Mouse (Mus musculus) megakaryocyte, embryonic 14.5 days (primary cell): ENCODE measurements around the gene Gtf2ird2. TPM values are rescaled to one million over a fixed set of nuclear protein-coding genes. Genes with fewer than 3 reads are reported as not detected.

Source experiments
- H3K27me3 ChIP-seq: replicated peaks from 2 replicates; pipeline ENCODE3; 2012; ENCODE audit warnings: inconsistent platforms
- H3K36me3 ChIP-seq: replicated peaks from 2 replicates; pipeline ENCODE3; 2012; ENCODE audit warnings: low read length, inconsistent platforms, mixed read lengths
- H3K4me1 ChIP-seq: 2 replicates; pipeline ENCODE4 v1.6.1; 2012; ENCODE audit warnings: inconsistent platforms
- H3K4me3 ChIP-seq: replicated peaks from 2 replicates; pipeline ENCODE3; 2012; ENCODE audit warnings: moderate library complexity, mild to moderate bottlenecking, inconsistent platforms
- H3K9me3 ChIP-seq: 2 replicates; pipeline ENCODE4 v1.6.1; 2012; ENCODE audit warnings: inconsistent platforms
- FLI1 ChIP-seq: IDR thresholded peaks from 2 replicates; pipeline ENCODE4 v1.6.1; 2012; ENCODE audit warnings: low read length, inconsistent platforms, mixed read lengths
- GATA1 ChIP-seq: IDR thresholded peaks from 3 replicates; pipeline ENCODE4 v1.6.1; 2012; ENCODE audit warnings: mixed read lengths, low read length, inconsistent platforms, borderline replicate concordance
- polyA plus RNA-seq: library from polyadenylated mRNA; stranded (reverse); fragments of >175 nt; gene quantifications from 2 replicates; pipeline ENCODE4 v1.2.3, GENCODE M21; 2012; ENCODE audit warnings: low replicate concordance; ENCODE audit not compliant: insufficient read depth

Gtf2ird2 gene
- polyA plus RNA-seq, 1 experiment = 6.1 TPM

- H3K36me3 ChIP-seq = peaks cover 74% of the 10 kb centered on the region
Observed at GRCm38 (mm10) chr5:134214021-134214806, 30.4 kb downstream of the Gtf2ird2 start.

DNA sequence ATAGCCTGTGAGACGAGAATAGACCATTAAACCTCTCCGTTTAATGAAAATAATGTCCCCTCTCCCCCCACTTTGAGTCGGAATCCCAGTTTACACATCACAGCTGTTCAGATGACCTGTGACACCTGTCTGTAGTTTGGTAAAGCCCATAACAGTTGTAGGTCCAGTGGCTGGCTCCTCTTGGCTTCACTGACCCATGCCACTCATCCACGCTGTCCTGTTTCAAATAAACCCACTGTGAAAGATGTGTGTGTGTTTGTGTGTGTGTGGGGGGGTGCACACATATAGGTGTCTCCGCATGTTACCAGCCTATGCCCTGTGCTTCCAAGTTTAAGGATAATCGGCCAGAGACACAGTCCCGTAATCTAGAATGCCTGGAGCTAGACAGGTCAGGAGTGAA lies 34.1 kb downstream of the Gtf2ird2 start:
- H3K4me1 ChIP-seq = peaks cover 91% of the 10 kb centered on the region
- H3K27me3 ChIP-seq = no peaks in the 10 kb centered on the region
- no peak for TF ChIP-seq GATA1
- no peak for TF ChIP-seq FLI1
- peaks cover 24% of the 10 kb centered on the region for H3K9me3 ChIP-seq
- H3K36me3 ChIP-seq = peaks cover 84% of the 10 kb centered on the region
- H3K4me3 ChIP-seq = no peak overlapping the region

More at GRCm38 (mm10) chr5:134214021-134214806, 30.4 kb downstream of the Gtf2ird2 start:
- peaks cover 21% of the 10 kb centered on the region for H3K9me3 ChIP-seq
- H3K4me1 ChIP-seq = peaks cover 72% of the 10 kb centered on the region
- no peak for TF ChIP-seq GATA1
- TF ChIP-seq FLI1 = peak; percentile 57; the same call in 1 of the 2 replicates
- no peaks in the 10 kb centered on the region for H3K27me3 ChIP-seq
- H3K4me3 ChIP-seq = peak overlapping the region; percentile 76

DNA sequence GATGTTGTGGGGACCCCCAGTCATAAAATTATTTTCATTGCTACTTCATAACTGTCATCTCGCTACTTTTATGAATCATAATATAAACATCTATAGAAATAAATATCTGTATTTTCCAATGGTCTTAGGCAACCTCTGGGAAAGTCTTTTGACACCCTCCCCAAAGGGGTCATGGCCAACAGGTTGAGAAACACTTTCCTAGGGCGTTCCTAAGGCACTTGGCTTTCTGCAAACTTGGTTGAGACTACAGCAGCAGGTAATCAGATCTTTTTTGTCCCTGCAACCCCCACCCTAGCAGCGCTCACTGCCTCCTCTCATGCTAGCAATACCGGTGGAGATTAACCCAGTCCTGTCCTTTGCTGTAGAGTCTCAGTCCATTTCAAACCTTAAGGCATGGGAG lies 37.5 kb downstream of the Gtf2ird2 start:
- Histone ChIP-seq H3K27me3 (no peaks in the 10 kb centered on the region), H3K9me3 (peaks cover 19% of the 10 kb centered on the region), H3K36me3 (peaks cover 94% of the 10 kb centered on the region), H3K4me1 (peaks cover 95% of the 10 kb centered on the region), H3K4me3 (peak overlapping the region; percentile 12)
- no peak for TF ChIP-seq GATA1
- TF ChIP-seq FLI1 = no peak

DNA sequence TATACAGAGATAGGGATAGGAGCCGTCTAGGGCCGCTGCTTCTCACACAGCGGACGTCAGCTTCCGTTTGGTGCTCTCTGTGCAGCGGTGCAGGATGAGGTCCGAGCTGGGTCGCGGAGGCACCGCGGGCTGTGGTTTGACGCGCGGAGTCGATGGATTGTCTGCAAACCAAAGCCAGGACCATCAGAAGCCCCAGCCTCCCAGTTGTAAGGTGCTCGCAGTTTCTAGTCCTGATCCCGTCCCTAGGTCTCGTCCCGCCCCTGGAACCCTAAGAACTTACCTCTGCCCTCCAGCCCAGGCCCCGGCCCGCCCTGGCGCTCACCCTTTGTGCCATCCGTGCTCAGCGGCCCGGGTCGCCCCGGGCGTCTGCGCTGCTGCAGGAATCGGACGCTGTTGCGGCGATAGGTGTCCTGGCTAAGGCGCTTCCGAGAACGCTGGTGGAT lies 37.9 kb downstream of the Gtf2ird2 start:
- Histone ChIP-seq H3K36me3 (peaks cover 94% of the 10 kb centered on the region), H3K4me3 (peak overlapping the region; percentile 43), H3K9me3 (peaks cover 15% of the 10 kb centered on the region), H3K27me3 (no peaks in the 10 kb centered on the region), H3K4me1 (peaks cover 95% of the 10 kb centered on the region)
- no peak for TF ChIP-seq FLI1
- no peak for TF ChIP-seq GATA1

- TF ChIP-seq GATA1 (no peak), FLI1 (no peak)
- Histone ChIP-seq H3K36me3 (peaks cover 68% of the 10 kb centered on the region), H3K4me1 (peaks cover 100% of the 10 kb centered on the region), H3K4me3 (peak overlapping the region; percentile 16), H3K9me3 (peaks cover 4% of the 10 kb centered on the region; the same call in 1 of the 2 replicates), H3K27me3 (no peaks in the 10 kb centered on the region)
Observed at GRCm38 (mm10) chr5:134225110-134225901, 41.5 kb downstream of the Gtf2ird2 start.

- Histone ChIP-seq H3K27me3 (no peaks in the 10 kb centered on the region), H3K9me3 (no peaks in the 10 kb centered on the region), H3K4me1 (peaks cover 98% of the 10 kb centered on the region), H3K4me3 (peak overlapping the region; percentile 86), H3K36me3 (peaks cover 52% of the 10 kb centered on the region)
- TF ChIP-seq FLI1 (no peak), GATA1 (no peak)
Observed at GRCm38 (mm10) chr5:134226946-134227345, 43.1 kb downstream of the Gtf2ird2 start.

DNA sequence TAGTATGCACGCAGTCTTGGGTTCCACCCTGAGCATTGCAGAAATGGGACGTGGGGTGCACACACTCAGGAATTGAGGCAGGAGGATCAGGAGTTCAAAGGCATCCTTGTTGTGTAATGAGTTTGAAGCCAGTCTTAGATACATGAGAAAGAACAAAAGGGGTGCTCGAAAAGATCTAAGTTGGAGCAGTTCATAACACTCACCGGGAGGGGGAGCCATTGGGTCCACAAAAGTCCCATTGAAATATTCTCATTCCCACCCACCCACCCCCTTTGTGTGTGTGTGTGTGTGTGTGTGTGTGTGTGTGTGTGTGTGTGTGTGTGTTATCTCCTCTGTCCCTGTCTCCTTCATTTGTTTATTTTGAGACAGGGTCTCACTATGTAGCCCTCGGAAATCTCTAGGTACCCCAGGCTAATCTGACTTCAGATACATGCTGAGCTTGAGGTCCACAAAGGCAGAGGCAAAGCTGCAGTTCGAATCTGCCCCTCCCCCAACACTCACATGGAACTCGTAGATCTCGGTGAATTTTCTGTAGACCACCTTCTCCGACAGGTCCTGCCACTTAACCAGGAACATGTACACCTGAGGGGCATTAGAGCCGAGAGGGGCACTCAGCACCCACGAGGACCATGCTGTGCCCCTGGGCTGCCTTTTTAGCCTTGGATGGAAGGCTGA lies 43.9 kb downstream of the Gtf2ird2 start:
- Histone ChIP-seq H3K9me3 (no peaks in the 10 kb centered on the region), H3K4me3 (peak overlapping the region; percentile 88), H3K27me3 (no peaks in the 10 kb centered on the region), H3K36me3 (peaks cover 44% of the 10 kb centered on the region), H3K4me1 (peaks cover 98% of the 10 kb centered on the region)
- TF ChIP-seq GATA1 = no peak
- TF ChIP-seq FLI1 = no peak

- TF ChIP-seq GATA1 = no peak
- TF ChIP-seq FLI1 = no peak
- peak overlapping the region; percentile 88 for H3K4me3 ChIP-seq
Observed at GRCm38 (mm10) chr5:134228249-134228638, 44.4 kb downstream of the Gtf2ird2 start.

DNA sequence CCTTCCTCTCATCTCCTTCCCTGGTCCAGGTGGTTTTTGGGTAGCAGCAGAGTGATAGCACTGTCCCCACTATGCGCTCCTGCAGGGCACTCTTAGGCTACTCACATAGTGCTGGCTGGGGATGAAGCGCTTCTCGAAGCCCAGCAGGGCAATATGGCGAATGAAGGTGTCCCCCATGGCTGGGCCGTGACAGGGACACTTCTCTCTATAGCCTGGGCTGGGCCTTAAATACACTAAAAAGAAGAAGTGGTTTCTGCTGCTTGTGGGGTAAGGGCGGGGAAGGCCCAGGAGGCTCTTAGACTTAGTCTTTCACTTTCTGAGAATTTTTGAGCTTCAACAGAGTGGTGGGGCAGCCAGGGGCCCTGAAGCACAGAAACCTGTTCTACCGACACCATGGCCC lies 45.6 kb downstream of the Gtf2ird2 start, which contains the start of gene Ncf1:
Ncf1 (minus strand) TSS at position 235 of the 400 bp plus-strand sequence.
- H3K4me1 ChIP-seq = peaks cover 98% of the 10 kb centered on the region
- H3K27me3 ChIP-seq = no peaks in the 10 kb centered on the region
- peak within 1 kb of the TSS; percentile 88 for H3K4me3 ChIP-seq
- H3K36me3 ChIP-seq = peaks cover 33% of the 10 kb centered on the region
- no peaks in the 10 kb centered on the region for H3K9me3 ChIP-seq
- no peak for TF ChIP-seq GATA1
- TF ChIP-seq FLI1 = no peak

More at GRCm38 (mm10) chr5:134228249-134228638, 44.4 kb downstream of the Gtf2ird2 start:
- H3K27me3 ChIP-seq = no peaks in the 10 kb centered on the region
- no peaks in the 10 kb centered on the region for H3K9me3 ChIP-seq
- H3K36me3 ChIP-seq = peaks cover 39% of the 10 kb centered on the region
- peaks cover 98% of the 10 kb centered on the region for H3K4me1 ChIP-seq
